8 mouse cellular contexts compared by ENCODE assay signal in the genomic region with DNA sequence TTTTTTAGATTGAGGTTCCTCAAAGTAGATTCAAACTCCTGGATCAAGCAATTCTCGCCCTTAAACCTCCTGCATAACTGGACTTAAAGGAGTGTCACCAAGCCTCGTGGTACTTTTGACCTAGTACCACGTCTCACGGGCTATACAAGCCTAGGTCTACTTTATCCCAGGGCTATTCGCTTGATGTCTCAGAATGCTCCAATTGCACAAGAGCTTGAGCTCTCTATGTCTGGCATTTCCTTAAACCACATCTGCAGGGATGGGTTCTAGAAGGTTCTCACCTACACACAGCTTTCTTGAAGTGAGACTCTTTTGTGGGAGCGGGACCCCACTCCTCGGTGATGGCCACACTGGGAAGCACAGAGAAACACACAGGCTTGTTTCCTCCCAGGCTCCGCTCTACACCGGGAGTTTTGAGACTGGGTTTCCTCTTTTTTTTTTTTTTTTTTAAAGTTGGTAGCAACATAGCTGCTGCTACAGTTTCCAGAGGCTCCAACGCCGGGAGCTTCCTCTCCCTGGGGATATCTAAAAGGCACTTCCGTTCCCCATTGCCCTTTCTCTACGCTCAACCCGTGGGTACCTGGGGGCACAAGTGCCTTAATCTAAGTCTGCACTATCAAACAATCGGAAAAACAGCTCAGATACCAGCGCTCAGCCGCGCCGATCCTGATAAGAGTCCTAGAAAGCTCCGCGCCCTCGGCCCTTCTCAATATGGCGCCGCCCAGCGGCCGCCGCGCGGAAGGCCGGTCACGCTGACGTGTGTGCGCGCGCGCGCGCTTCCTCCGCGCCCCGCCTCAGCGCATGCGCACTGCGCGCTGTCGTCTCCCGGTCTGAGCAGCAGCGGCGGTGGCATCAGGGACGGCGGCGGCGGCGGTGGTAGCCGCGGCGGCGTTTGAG. TPM values are rescaled to one million over a fixed set of nuclear protein-coding genes. Genes with fewer than 3 reads are reported as not detected.
A peak's percentile ranks its signal among the peaks of the same experiment; 100 is the strongest.
DNase-seq lines count a peak whose midpoint lies in the region; ATAC-seq lines count a peak whose summit lies in the region.

A gene (plus strand): TSS at position 802 of the 897 bp plus-strand sequence.

- H3K27me3 ChIP-seq in hindbrain, embryonic 13.5 days: peaks cover 8% of the 10 kb centered on the region; the same call in 1 of the 2 replicates

- DNase-seq in NIH3T3 (ENCODE audit: low read depth): peak; percentile 95
- DNase-seq in cerebellum, postnatal 10 days: peak; percentile 98
- DNase-seq in frontal cortex, postnatal 14 days (ENCODE audit: low spot score in 2 of 2): peak; percentile 85 to 89
- DNase-seq in layer of hippocampus, postnatal 25 days (ENCODE audit: extremely low spot score in 1 of 2, low spot score in 1 of 2): peak; percentile 91 to 97
- DNase-seq in lung, postnatal 25 days (ENCODE audit: low spot score): peak; percentile 92
- DNase-seq in retina, embryonic 14.5 days (ENCODE audit: low spot score): peak; percentile 96
- DNase-seq in thymus, postnatal 4 days: peak; percentile 98

- WGBS in hindbrain, embryonic 13.5 days: 9% methylated on average over 58 of the region's 58 CpGs

- peak within 1 kb of the TSS; percentile 94 for H3K27ac ChIP-seq in hindbrain, embryonic 13.5 days

- H3K9ac ChIP-seq in hindbrain, embryonic 13.5 days: peak within 1 kb of the TSS; percentile 99

- H3K4me1 ChIP-seq in hindbrain, embryonic 13.5 days (replicated peaks): peaks cover 37% of the 10 kb centered on the region

- H3K4me3 ChIP-seq in hindbrain, embryonic 13.5 days: peak within 1 kb of the TSS; percentile 100

- ATAC-seq in hindbrain, embryonic 13.5 days (ENCODE audit: low FRiP score): peak; percentile 86

- H3K4me2 ChIP-seq in hindbrain, embryonic 13.5 days: peak within 1 kb of the TSS; percentile 84

- no peaks in the 10 kb centered on the region for H3K9me3 ChIP-seq in hindbrain, embryonic 13.5 days

- H3K36me3 ChIP-seq in hindbrain, embryonic 13.5 days: no peaks in the 10 kb centered on the region

RNA-seq across cellular contexts. Expression of the gene that starts here (rescaled TPM):
- 21.9 and 22.3 TPM in 2 replicates for polyA plus RNA-seq in hindbrain, embryonic 13.5 days (2015; fragmentation: Nextera tagmentation; extraction: Ambion mirVana)
- 10 to 100 TPM; 25.2 to 25.8 TPM for total RNA-seq in layer of hippocampus, postnatal 25 days (2021)

Comparison
In these comparisons a context has a peak if more than half of its experiments do, and no peak if none do; other contexts are left out.
1. Peak in every context shown above with its lines: DNase-seq, ATAC-seq, H3K4me3 ChIP-seq and H3K27ac ChIP-seq.